Mouse (Mus musculus) midbrain, embryonic 10.5 days (tissue): ENCODE results near the gene Pbx1. TPM values are rescaled to one million over a fixed set of nuclear protein-coding genes. Genes with fewer than 3 reads are reported as not detected.
A peak's percentile ranks its signal among the peaks of the same experiment; 100 is the strongest.

ENCODE experiments used
- DNase-seq: peaks from one replicate; pipeline ENCODE4 v3.0.0-alpha.2; 2017; ENCODE audit warnings: low spot score
- H3K27ac ChIP-seq: fragments of 300-500 bp; sonication (generic); replicated peaks from 2 replicates; pipeline ENCODE4 v1.5.1; 2016; ENCODE audit warnings: mild to moderate bottlenecking
- H3K27me3 ChIP-seq: fragments of 300-500 bp; sonication (generic); 2 replicates; pipeline ENCODE4 v1.6.1; 2016; ENCODE audit warnings: low read depth, mild to moderate bottlenecking; ENCODE audit not compliant: poor library complexity, severe bottlenecking
- H3K36me3 ChIP-seq: fragments of 300-500 bp; sonication (generic); 2 replicates; pipeline ENCODE4 v1.6.1; 2016; ENCODE audit warnings: mild to moderate bottlenecking, moderate library complexity
- H3K4me1 ChIP-seq: fragments of 300-500 bp; sonication (generic); 2 replicates; pipeline ENCODE4 v1.6.1; 2016
- H3K4me3 ChIP-seq: fragments of 300-500 bp; sonication (generic); 2 replicates; pipeline ENCODE4 v1.5.1; 2016; ENCODE audit warnings: mild to moderate bottlenecking, moderate library complexity
- H3K9me3 ChIP-seq: fragments of 300-500 bp; sonication (generic); replicated peaks from 2 replicates; pipeline ENCODE4 v1.6.1; 2016; ENCODE audit warnings: mild to moderate bottlenecking
- WGBS: fragments of 180-500 bp; shearing (Covaris S2); methylation state at CpG from one replicate; pipeline ENCODE4 v1.1.7; 2016; 5-methylcytosine and 5-hydroxymethylcytosine counted together
- polyA plus RNA-seq: library from polyadenylated mRNA; unstranded; fragments of >200 nt; fragmentation: Nextera tagmentation; extraction: Ambion mirVana; gene quantifications from 2 replicates; pipeline ENCODE4 v1.2.1, GENCODE M21; 2016

Pbx1 gene
- polyA plus RNA-seq, 1 experiment from 2014 or later = 34.9 TPM

GRCm38 (mm10) chr1:168228756-168229526 lies 203.1 kb downstream of the Pbx1 start:
- H3K4me1 ChIP-seq = peaks cover 38% of the 10 kb centered on the region
- WGBS = 87% methylated on average over 6 of the region's 6 CpGs

GRCm38 (mm10) chr1:168226150-168226549 lies 205.9 kb downstream of the Pbx1 start:
- Histone ChIP-seq H3K4me3 (no peak overlapping the region), H3K27ac (no peak overlapping the region), H3K27me3 (no peaks in the 10 kb centered on the region), H3K36me3 (no peaks in the 10 kb centered on the region), H3K4me1 (peaks cover 43% of the 10 kb centered on the region), H3K9me3 (no peaks in the 10 kb centered on the region)
- whole genome bisulfite sequencing = 76% methylated on average over 6 of the region's 6 CpGs
- no peak for DNase-seq

More at GRCm38 (mm10) chr1:168228756-168229526, 203.1 kb downstream of the Pbx1 start:
- Histone ChIP-seq H3K27me3 (no peaks in the 10 kb centered on the region), H3K36me3 (no peaks in the 10 kb centered on the region), H3K27ac (no peak overlapping the region), H3K4me3 (no peak overlapping the region), H3K9me3 (no peaks in the 10 kb centered on the region)
- no peak for DNase-seq

GRCm38 (mm10) chr1:168225595-168226127 lies 206.4 kb downstream of the Pbx1 start:
- Histone ChIP-seq H3K27ac (no peak overlapping the region), H3K36me3 (no peaks in the 10 kb centered on the region), H3K27me3 (no peaks in the 10 kb centered on the region), H3K4me1 (peaks cover 43% of the 10 kb centered on the region), H3K9me3 (no peaks in the 10 kb centered on the region), H3K4me3 (no peak overlapping the region)
- WGBS = 90% methylated on average over 7 of the region's 7 CpGs
- no peak for DNase-seq

- no peak overlapping the region for H3K4me3 ChIP-seq
- WGBS = 90% methylated on average over 5 of the region's 5 CpGs
- H3K27ac ChIP-seq = no peak overlapping the region
- no peak for DNase-seq
- H3K36me3 ChIP-seq = no peaks in the 10 kb centered on the region
- no peaks in the 10 kb centered on the region for H3K9me3 ChIP-seq
- peaks cover 47% of the 10 kb centered on the region for H3K4me1 ChIP-seq
- H3K27me3 ChIP-seq = no peaks in the 10 kb centered on the region
Observed at GRCm38 (mm10) chr1:168224218-168224617, 207.9 kb downstream of the Pbx1 start.

GRCm38 (mm10) chr1:168222794-168223193 lies 209.3 kb downstream of the Pbx1 start:
- Histone ChIP-seq H3K27ac (no peak overlapping the region), H3K36me3 (no peaks in the 10 kb centered on the region), H3K27me3 (no peaks in the 10 kb centered on the region), H3K4me3 (no peak overlapping the region), H3K9me3 (no peaks in the 10 kb centered on the region), H3K4me1 (peaks cover 50% of the 10 kb centered on the region)
- DNase-seq = no peak
- 90% methylated on average over 7 of the region's 7 CpGs for WGBS

- H3K36me3 ChIP-seq = no peaks in the 10 kb centered on the region
- 42% methylated on average over 14 of the region's 14 CpGs for WGBS
- peak overlapping the region; percentile 5; the same call in 1 of the 2 replicates for H3K27ac ChIP-seq
- DNase-seq = no peak
- H3K27me3 ChIP-seq = no peaks in the 10 kb centered on the region
- H3K9me3 ChIP-seq = no peaks in the 10 kb centered on the region
- H3K4me3 ChIP-seq = no peak overlapping the region
- H3K4me1 ChIP-seq = peaks cover 51% of the 10 kb centered on the region
Observed at GRCm38 (mm10) chr1:168221071-168221521, 211.0 kb downstream of the Pbx1 start.

GRCm38 (mm10) chr1:168215896-168216747 lies 215.9 kb downstream of the Pbx1 start:
- H3K9me3 ChIP-seq = no peaks in the 10 kb centered on the region
- WGBS = 86% methylated on average over 17 of the region's 17 CpGs
- no peaks in the 10 kb centered on the region for H3K36me3 ChIP-seq
- H3K4me3 ChIP-seq = no peak overlapping the region
- no peak for DNase-seq
- H3K27me3 ChIP-seq = no peaks in the 10 kb centered on the region; the same call in 1 of the 2 replicates
- peaks cover 50% of the 10 kb centered on the region for H3K4me1 ChIP-seq
- H3K27ac ChIP-seq = no peak overlapping the region; the same call in 1 of the 2 replicates

GRCm38 (mm10) chr1:168215468-168215867 lies 216.6 kb downstream of the Pbx1 start:
- Histone ChIP-seq H3K36me3 (no peaks in the 10 kb centered on the region), H3K27me3 (no peaks in the 10 kb centered on the region; the same call in 1 of the 2 replicates), H3K4me1 (peaks cover 43% of the 10 kb centered on the region), H3K9me3 (no peaks in the 10 kb centered on the region), H3K27ac (no peak overlapping the region), H3K4me3 (no peak overlapping the region)
- DNase-seq = no peak
- WGBS = 86% methylated on average over 6 of the region's 6 CpGs

GRCm38 (mm10) chr1:168214040-168214443 lies 218.0 kb downstream of the Pbx1 start:
- no peak overlapping the region; the same call in 1 of the 2 replicates for H3K27ac ChIP-seq
- WGBS = 3% methylated on average over 5 of the region's 5 CpGs
- DNase-seq = peak; percentile 83
- no peak overlapping the region for H3K4me3 ChIP-seq
- peaks cover 9% of the 10 kb centered on the region for H3K36me3 ChIP-seq
- H3K27me3 ChIP-seq = no peaks in the 10 kb centered on the region; the same call in 1 of the 2 replicates
- peaks cover 32% of the 10 kb centered on the region for H3K4me1 ChIP-seq
- H3K9me3 ChIP-seq = no peaks in the 10 kb centered on the region

GRCm38 (mm10) chr1:168213595-168213994 lies 218.5 kb downstream of the Pbx1 start:
- no peak overlapping the region for H3K4me3 ChIP-seq
- peaks cover 32% of the 10 kb centered on the region for H3K4me1 ChIP-seq
- H3K27ac ChIP-seq = no peak overlapping the region; the same call in 1 of the 2 replicates
- 19% methylated on average over 3 of the region's 3 CpGs for WGBS
- no peak for DNase-seq
- H3K27me3 ChIP-seq = no peaks in the 10 kb centered on the region; the same call in 1 of the 2 replicates
- H3K36me3 ChIP-seq = peaks cover 14% of the 10 kb centered on the region
- no peaks in the 10 kb centered on the region for H3K9me3 ChIP-seq

- no peak for DNase-seq
- Histone ChIP-seq H3K4me3 (no peak overlapping the region), H3K4me1 (peaks cover 20% of the 10 kb centered on the region), H3K27me3 (peaks cover 10% of the 10 kb centered on the region; the same call in 1 of the 2 replicates), H3K36me3 (peaks cover 41% of the 10 kb centered on the region), H3K27ac (no peak overlapping the region), H3K9me3 (no peaks in the 10 kb centered on the region)
- 95% methylated on average over 5 of the region's 5 CpGs for WGBS
Observed at GRCm38 (mm10) chr1:168210401-168210800, 221.7 kb downstream of the Pbx1 start.

- Histone ChIP-seq H3K9me3 (no peaks in the 10 kb centered on the region), H3K27me3 (peaks cover 80% of the 10 kb centered on the region), H3K4me1 (peaks cover 8% of the 10 kb centered on the region), H3K36me3 (peaks cover 59% of the 10 kb centered on the region), H3K27ac (no peak overlapping the region), H3K4me3 (no peak overlapping the region)
- DNase-seq = no peak
- 60% methylated on average over 13 of the region's 13 CpGs for WGBS
Observed at GRCm38 (mm10) chr1:168200570-168201156, 231.4 kb downstream of the Pbx1 start.
